Mouse (Mus musculus): ENCODE results near the gene Gsg1l.

The Gsg1l gene

GRCm38 (mm10) chr7:125983902-125984841 lies 98.0 kb downstream of the Gsg1l start:
- no peak for DNase-seq

GRCm38 (mm10) chr7:125979591-125979990 lies 102.6 kb downstream of the Gsg1l start:
- no peak for DNase-seq

- no peak for DNase-seq
Measured at GRCm38 (mm10) chr7:125976695-125977094, 105.5 kb downstream of the Gsg1l start.

- no peak for DNase-seq
Measured at GRCm38 (mm10) chr7:125975414-125975813, 106.8 kb downstream of the Gsg1l start.

GRCm38 (mm10) chr7:125973874-125974273 lies 108.3 kb downstream of the Gsg1l start:
- no peak for DNase-seq

- DNase-seq: no peak
Measured at GRCm38 (mm10) chr7:125972776-125973175, 109.4 kb downstream of the Gsg1l start.

- peak in 1 of 2 experiments; percentile 14 for DNase-seq
Measured at GRCm38 (mm10) chr7:125972174-125972672, 110.0 kb downstream of the Gsg1l start.

- no peak for DNase-seq
Measured at GRCm38 (mm10) chr7:125969076-125969475, 113.1 kb downstream of the Gsg1l start.

GRCm38 (mm10) chr7:125966402-125967261 lies 115.6 kb downstream of the Gsg1l start:
- DNase-seq: no peak

- no peak for DNase-seq
Measured at GRCm38 (mm10) chr7:125964087-125964607, 118.1 kb downstream of the Gsg1l start.

GRCm38 (mm10) chr7:125959294-125960048 lies 122.7 kb downstream of the Gsg1l start:
- peak; percentile 20 to 35 for DNase-seq

- peak; percentile 64 to 65 for DNase-seq
Measured at GRCm38 (mm10) chr7:125958856-125959255, 123.4 kb downstream of the Gsg1l start.

GRCm38 (mm10) chr7:125954994-125955393 lies 127.2 kb downstream of the Gsg1l start:
- no peak for DNase-seq

GRCm38 (mm10) chr7:125954356-125954878 lies 127.8 kb downstream of the Gsg1l start:
- no peak for DNase-seq

GRCm38 (mm10) chr7:125953844-125954243 lies 128.4 kb downstream of the Gsg1l start:
- peak; percentile 72 to 85 for DNase-seq

GRCm38 (mm10) chr7:125951911-125952310 lies 130.3 kb downstream of the Gsg1l start:
- peak; percentile 36 to 66 for DNase-seq

GRCm38 (mm10) chr7:125948973-125949372 lies 133.2 kb downstream of the Gsg1l start:
- no peak for DNase-seq

- no peak for DNase-seq
Measured at GRCm38 (mm10) chr7:125945915-125946314, 136.3 kb downstream of the Gsg1l start.

GRCm38 (mm10) chr7:125944631-125945030 lies 137.6 kb downstream of the Gsg1l start:
- no peak for DNase-seq

GRCm38 (mm10) chr7:125943511-125943910 lies 138.7 kb downstream of the Gsg1l start:
- no peak for DNase-seq

GRCm38 (mm10) chr7:125942365-125943090 lies 139.7 kb downstream of the Gsg1l start:
- DNase-seq: no peak
